Mouse (Mus musculus) small intestine, adult 2 months (tissue): Measurements from ENCODE around the gene Srp68.

ENCODE experiments used
- CTCF ChIP-seq: fragments of 200-500 bp; IDR thresholded peaks from 2 replicates; pipeline ENCODE4 v1.5.1; 2012; ENCODE audit warnings: low read depth, mild to moderate bottlenecking, control low read depth, inconsistent platforms, low read length, moderate library complexity, mixed read lengths; ENCODE audit not compliant: insufficient replicate concordance, insufficient read length; ENCODE audit errors: extremely low read depth
- POLR2A ChIP-seq: fragments of 200-500 bp; IDR thresholded peaks from 2 replicates; pipeline ENCODE4 v1.6.1; 2012; ENCODE audit warnings: low read depth, mild to moderate bottlenecking, control low read depth, inconsistent platforms, low read length, moderate library complexity

GRCm38 (mm10) chr11:116250898-116251297 lies 23.1 kb downstream of the Srp68 start:
- TF ChIP-seq CTCF (no peak), POLR2A (no peak)
